Mouse (Mus musculus) adrenal gland, adult 8-10 months (tissue): ENCODE measurements around the gene Cldn19. TPM values are rescaled to one million over a fixed set of nuclear protein-coding genes. Genes with fewer than 3 reads are reported as not detected.

Source experiments
- DNase-seq: peaks from one replicate; pipeline ENCODE4 v3.0.0; 2022
- total RNA-seq, 4 experiments: library from RNA; stranded (reverse); gene quantifications; 2 replicates each; pipeline ENCODE4 v1.2.4; 2022

Gene Cldn19
- under 1 TPM in 3 of 4 experiments, not detected in 1; 0.06 to 0.40 (median 0.28) TPM for total RNA-seq

GRCm38 (mm10) chr4:119255351-119255750, at the start of gene Cldn19:
Gene Cldn19, plus strand, starts transcription at chr4:119255414.
- no peak for DNase-seq

- DNase-seq: no peak
Observed at GRCm38 (mm10) chr4:119216667-119217066, 38.5 kb upstream of the Cldn19 start.

GRCm38 (mm10) chr4:119218169-119218568, 37.0 kb upstream of the Cldn19 start, which contains the start of gene Tmem269:
Gene Tmem269, minus strand, starts transcription at chr4:119218217.
- no peak for DNase-seq

GRCm38 (mm10) chr4:119223696-119224095, 31.5 kb upstream of the Cldn19 start:
- peak; percentile 59 for DNase-seq

- DNase-seq: no peak
Observed at GRCm38 (mm10) chr4:119224534-119224933, 30.7 kb upstream of the Cldn19 start.

- peak; percentile 47 for DNase-seq
Observed at GRCm38 (mm10) chr4:119225719-119226118, 29.5 kb upstream of the Cldn19 start.

GRCm38 (mm10) chr4:119226751-119227150, 28.5 kb upstream of the Cldn19 start:
- no peak for DNase-seq

- peak; percentile 99 for DNase-seq
Observed at GRCm38 (mm10) chr4:119232410-119233255, 22.6 kb upstream of the Cldn19 start, which contains the start of the genes AU022252 and P3h1. Gene AU022252, minus strand, starts transcription at chr4:119232712. Gene P3h1, plus strand, starts transcription at chr4:119232915.

- peak; percentile 39 for DNase-seq
Observed at GRCm38 (mm10) chr4:119233256-119233901, 21.8 kb upstream of the Cldn19 start.

GRCm38 (mm10) chr4:119234348-119234747, 20.9 kb upstream of the Cldn19 start:
- no peak for DNase-seq

- DNase-seq: no peak
Observed at GRCm38 (mm10) chr4:119238661-119239060, 16.6 kb upstream of the Cldn19 start.

- DNase-seq: no peak
Observed at GRCm38 (mm10) chr4:119239181-119239682, 16.0 kb upstream of the Cldn19 start.

- no peak for DNase-seq
Observed at GRCm38 (mm10) chr4:119241664-119242063, 13.6 kb upstream of the Cldn19 start.

- DNase-seq: no peak
Observed at GRCm38 (mm10) chr4:119242571-119242970, 12.6 kb upstream of the Cldn19 start.

- DNase-seq: no peak
Observed at GRCm38 (mm10) chr4:119244468-119245240, 10.6 kb upstream of the Cldn19 start.

GRCm38 (mm10) chr4:119245556-119245955, 9.7 kb upstream of the Cldn19 start:
- DNase-seq: no peak

- no peak for DNase-seq
Observed at GRCm38 (mm10) chr4:119245961-119246360, 9.3 kb upstream of the Cldn19 start.

GRCm38 (mm10) chr4:119246688-119247225, 8.5 kb upstream of the Cldn19 start:
- DNase-seq: no peak

- DNase-seq: peak; percentile 70
Observed at GRCm38 (mm10) chr4:119247462-119248235, 7.6 kb upstream of the Cldn19 start.

GRCm38 (mm10) chr4:119248407-119248965, 6.7 kb upstream of the Cldn19 start:
- no peak for DNase-seq
